Mouse (Mus musculus): ENCODE data around the gene Lpp. TPM values are rescaled to one million over a fixed set of nuclear protein-coding genes. Genes with fewer than 3 reads are reported as not detected.
A peak's percentile ranks its signal among the peaks of the same experiment; 100 is the strongest.

The Lpp gene
- polyA plus RNA-seq, 1 experiment = 0.09 TPM

DNA sequence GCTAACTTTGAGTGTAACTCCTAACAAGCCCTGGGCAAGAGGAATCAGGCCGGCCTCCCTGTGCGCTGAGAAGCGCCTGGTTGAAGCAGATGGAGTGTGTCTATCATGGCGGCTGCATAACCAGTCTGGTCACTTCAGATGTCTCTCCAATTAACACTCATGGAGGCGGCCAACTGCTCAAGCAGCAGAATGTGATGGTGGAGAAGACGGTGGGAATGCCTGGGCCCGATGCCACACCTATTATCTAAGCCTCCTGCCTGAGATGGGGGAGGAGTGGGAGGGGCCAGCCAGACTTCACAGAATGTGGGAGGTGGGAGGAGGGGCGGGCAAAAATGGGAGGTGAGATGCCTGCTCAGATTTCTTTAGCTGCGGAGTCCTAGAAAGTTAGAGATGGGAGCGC is 646.6 kb downstream of the Lpp start:
- Histone ChIP-seq H3K9me3 (no peaks in the 10 kb centered on the region), H3K4me3 (replicated peaks) (no peak overlapping the region), H3K4me1 (peaks cover 41% of the 10 kb centered on the region), H3K36me3 (replicated peaks; ENCODE audit: low read length) (no peaks in the 10 kb centered on the region), H3K27me3 (replicated peaks) (no peaks in the 10 kb centered on the region)
- no peak for TF ChIP-seq FLI1 (IDR thresholded peaks at IDR 0.05; ENCODE audit: low read length)
- no peak for TF ChIP-seq GATA1 (IDR thresholded peaks at IDR 0.05; ENCODE audit: borderline replicate concordance, low read length)

GRCm38 (mm10) chr16:25041165-25041564 is 647.9 kb downstream of the Lpp start:
- Histone ChIP-seq H3K9me3 (no peaks in the 10 kb centered on the region), H3K4me3 (replicated peaks) (no peak overlapping the region), H3K36me3 (replicated peaks; ENCODE audit: low read length) (no peaks in the 10 kb centered on the region), H3K4me1 (peaks cover 41% of the 10 kb centered on the region), H3K27me3 (replicated peaks) (no peaks in the 10 kb centered on the region)
- TF ChIP-seq FLI1 (IDR thresholded peaks at IDR 0.05; ENCODE audit: low read length) (no peak), GATA1 (IDR thresholded peaks at IDR 0.05; ENCODE audit: borderline replicate concordance, low read length) (no peak)

- Histone ChIP-seq H3K36me3 (replicated peaks; ENCODE audit: low read length) (no peaks in the 10 kb centered on the region), H3K4me1 (peaks cover 41% of the 10 kb centered on the region), H3K4me3 (replicated peaks) (peak overlapping the region; percentile 64), H3K27me3 (replicated peaks) (no peaks in the 10 kb centered on the region), H3K9me3 (no peaks in the 10 kb centered on the region)
- TF ChIP-seq GATA1 (IDR thresholded peaks at IDR 0.05; ENCODE audit: borderline replicate concordance, low read length) (no peak), FLI1 (IDR thresholded peaks at IDR 0.05; ENCODE audit: low read length) (no peak)
Measured at GRCm38 (mm10) chr16:25041855-25042529, 648.7 kb downstream of the Lpp start.

All from megakaryocyte, embryonic 14.5 days (primary cell).